In genomic region chr6:28329815-28330214, GRCm38 (mm10) we compare ENCODE assay signal across 26 mouse cellular contexts.
DNase-seq lines count a peak whose midpoint lies in the region; ATAC-seq and TF ChIP-seq lines count a peak whose summit lies in the region.
"Had no signal": no experiment of that assay in that cellular context is flagged by ENCODE, and none has a peak within 500 bp of the region (broad histone marks: within the 10 kb centered on the region; RNA-seq: fewer than 3 reads in every experiment).

No protein-coding gene starts in this region.

- ATAC-seq in midbrain, embryonic 12.5 days (ENCODE audit: low FRiP score, low read depth): peak; percentile 47; the same call in 1 of the 2 replicates
- ATAC-seq in midbrain, embryonic 16.5 days: no peak
- peak; percentile 52; the same call in 1 of the 2 replicates for ATAC-seq in midbrain, postnatal 0 days (ENCODE audit: low FRiP score)
- ATAC-seq: forebrain, embryonic 15.5 days; Patski had no signal

- H3K9ac ChIP-seq in midbrain, embryonic 12.5 days (replicated peaks): no peak overlapping the region
- H3K9ac ChIP-seq in midbrain, embryonic 16.5 days (ENCODE audit: low read depth, low read length): no peak overlapping the region
- no peak overlapping the region for H3K9ac ChIP-seq in midbrain, postnatal 0 days (replicated peaks; ENCODE audit: low read length, poor library complexity, severe bottlenecking)
- H3K9ac ChIP-seq: embryonic facial prominence, embryonic 13.5 days; forebrain, embryonic 12.5 days; forebrain, embryonic 15.5 days; hindbrain, embryonic 13.5 days had no signal

- no peaks in the 10 kb centered on the region for H3K27me3 ChIP-seq in midbrain, embryonic 12.5 days
- no peaks in the 10 kb centered on the region for H3K27me3 ChIP-seq in midbrain, embryonic 16.5 days (ENCODE audit: control insufficient read depth, insufficient read depth, low read depth, low read length)
- H3K27me3 ChIP-seq in midbrain, postnatal 0 days (ENCODE audit: insufficient read depth, low read length): no peaks in the 10 kb centered on the region
- H3K27me3 ChIP-seq: CH12.LX; embryonic facial prominence, embryonic 13.5 days; forebrain, embryonic 12.5 days; forebrain, embryonic 15.5 days; hindbrain, embryonic 13.5 days had no signal

- no peaks in the 10 kb centered on the region for H3K36me3 ChIP-seq in midbrain, embryonic 12.5 days
- no peaks in the 10 kb centered on the region for H3K36me3 ChIP-seq in midbrain, embryonic 16.5 days (ENCODE audit: control insufficient read depth, insufficient read depth, low read length)
- no peaks in the 10 kb centered on the region for H3K36me3 ChIP-seq in midbrain, postnatal 0 days (ENCODE audit: insufficient read depth, low read length)
- H3K36me3 ChIP-seq: embryonic facial prominence, embryonic 10.5 days; embryonic facial prominence, embryonic 13.5 days; forebrain, embryonic 12.5 days; forebrain, embryonic 15.5 days; G1E; hindbrain, embryonic 13.5 days had no signal

- H3K4me1 ChIP-seq in midbrain, embryonic 12.5 days: peaks cover 7% of the 10 kb centered on the region; the same call in 1 of the 2 replicates
- peaks cover 4% of the 10 kb centered on the region; the same call in 1 of the 2 replicates for H3K4me1 ChIP-seq in midbrain, embryonic 16.5 days (ENCODE audit: control insufficient read depth, insufficient read depth, low read length)
- no peaks in the 10 kb centered on the region for H3K4me1 ChIP-seq in midbrain, postnatal 0 days (ENCODE audit: insufficient read depth, low read length)
- H3K4me1 ChIP-seq: embryonic facial prominence, embryonic 13.5 days; forebrain, embryonic 12.5 days; forebrain, embryonic 15.5 days had no signal

- TF ChIP-seq CTCF in brain, embryonic 14.5 days (IDR thresholded peaks at IDR 0.05; ENCODE audit: borderline replicate concordance, extremely low read depth, insufficient read depth, insufficient read length): no peak
- no peak for TF ChIP-seq CTCF in midbrain, postnatal 0 days (IDR thresholded peaks at IDR 0.05)

- H3K4me3 ChIP-seq in midbrain, embryonic 12.5 days: no peak overlapping the region
- H3K4me3 ChIP-seq in midbrain, embryonic 16.5 days (ENCODE audit: low read depth, low read length): no peak overlapping the region
- H3K4me3 ChIP-seq in midbrain, postnatal 0 days (ENCODE audit: low read depth, low read length): no peak overlapping the region
- H3K4me3 ChIP-seq: embryonic facial prominence, embryonic 10.5 days; embryonic facial prominence, embryonic 13.5 days; erythroblast, embryonic 14.5 days; forebrain, embryonic 12.5 days; forebrain, embryonic 15.5 days; hindbrain, embryonic 13.5 days had no signal

- H3K4me2 ChIP-seq in midbrain, embryonic 12.5 days (replicated peaks): no peak overlapping the region
- H3K4me2 ChIP-seq in midbrain, embryonic 16.5 days (ENCODE audit: low read length): no peak overlapping the region
- H3K4me2 ChIP-seq in midbrain, postnatal 0 days (ENCODE audit: low read depth, low read length, poor library complexity, severe bottlenecking): no peak overlapping the region
- H3K4me2 ChIP-seq: embryonic facial prominence, embryonic 13.5 days; forebrain, embryonic 12.5 days; forebrain, embryonic 15.5 days; heart, embryonic 11.5 days had no signal

- H3K9me3 ChIP-seq in midbrain, embryonic 12.5 days: no peaks in the 10 kb centered on the region
- no peaks in the 10 kb centered on the region for H3K9me3 ChIP-seq in midbrain, embryonic 16.5 days (replicated peaks; ENCODE audit: control insufficient read depth, low read length, poor library complexity, severe bottlenecking)
- H3K9me3 ChIP-seq in midbrain, postnatal 0 days (ENCODE audit: low read length): no peaks in the 10 kb centered on the region
- H3K9me3 ChIP-seq: embryonic facial prominence, embryonic 10.5 days; embryonic facial prominence, embryonic 13.5 days; forebrain, embryonic 12.5 days; forebrain, embryonic 15.5 days; G1E; hindbrain, embryonic 13.5 days had no signal

- H3K27ac ChIP-seq in midbrain, embryonic 12.5 days (replicated peaks): no peak overlapping the region
- no peak overlapping the region for H3K27ac ChIP-seq in midbrain, embryonic 16.5 days (ENCODE audit: low read length)
- H3K27ac ChIP-seq in midbrain, postnatal 0 days (ENCODE audit: low read depth, low read length): no peak overlapping the region
- H3K27ac ChIP-seq: embryonic facial prominence, embryonic 10.5 days; embryonic facial prominence, embryonic 13.5 days; forebrain, embryonic 12.5 days; forebrain, embryonic 15.5 days; hindbrain, embryonic 13.5 days; hindbrain, postnatal 0 days had no signal

- peak; percentile 42 for DNase-seq in brain, embryonic 14.5 days (ENCODE audit: low read depth)
- no peak for DNase-seq in midbrain, postnatal 0 days (ENCODE audit: low spot score)
- peak; percentile 51 for DNase-seq in retina, postnatal 1 day
- no peak for DNase-seq in layer of hippocampus, postnatal 10 days (ENCODE audit: low spot score in 2 of 2)
- DNase-seq in heart, adult 18-20 months: no peak
- DNase-seq: adrenal gland, postnatal 10 days; B cell, adult 2 months; cerebellum, adult 11-12 months; cerebellum, adult 8-10 months; cerebellum, postnatal 10 days; cerebellum, postnatal 36 days; gastrocnemius, postnatal 10 days; gastrocnemius, postnatal 36 days had no signal

- 40% methylated on average over 6 of the region's 6 CpGs for WGBS in midbrain, embryonic 12.5 days
- WGBS in midbrain, embryonic 16.5 days: 30% methylated on average over 6 of the region's 6 CpGs
- WGBS in midbrain, postnatal 0 days: 29% methylated on average over 6 of the region's 6 CpGs

- TF ChIP-seq POLR2A in brain, embryonic 14.5 days (IDR thresholded peaks at IDR 0.05; ENCODE audit: borderline replicate concordance, extremely low read depth, insufficient read depth, insufficient read length, poor library complexity, severe bottlenecking): no peak

Comparison
In these comparisons a context has a peak if more than half of its experiments do, and no peak if none do; other contexts are left out.
1. DNase-seq: peak in brain, embryonic 14.5 days (single experiment) and retina, postnatal 1 day (single experiment); none in midbrain, postnatal 0 days (single experiment), layer of hippocampus, postnatal 10 days (0 of 2) and heart, adult 18-20 months (0 of 2).